Mouse (Mus musculus) liver, embryonic 15.5 days (tissue): ENCODE data around the gene Mplkip. TPM values are rescaled to one million over a fixed set of nuclear protein-coding genes. Genes with fewer than 3 reads are reported as not detected.

Source experiments
- ATAC-seq: fragments of 200-750 bp; cut with Nextera tagmentation; 2 replicates; pipeline ENCODE4 v1.8.0; 2017; ENCODE audit warnings: moderate number of reproducible peaks, mild to moderate bottlenecking, moderate library complexity; ENCODE audit not compliant: insufficient read depth
- H3K27ac ChIP-seq: fragments of 300-500 bp; sonication (generic); replicated peaks from 2 replicates; pipeline ENCODE4 v1.5.1; 2015; ENCODE audit warnings: mild to moderate bottlenecking, inconsistent platforms
- H3K27me3 ChIP-seq: fragments of 300-500 bp; sonication (generic); 2 replicates; pipeline ENCODE4 v1.6.1; 2015; ENCODE audit warnings: mild to moderate bottlenecking, inconsistent platforms
- H3K36me3 ChIP-seq: fragments of 300-500 bp; sonication (generic); replicated peaks from 2 replicates; pipeline ENCODE4 v1.6.1; 2015; ENCODE audit warnings: moderate library complexity, mild to moderate bottlenecking, inconsistent platforms
- H3K4me1 ChIP-seq: fragments of 300-500 bp; sonication (generic); replicated peaks from 2 replicates; pipeline ENCODE4 v1.6.1; 2015; ENCODE audit warnings: inconsistent platforms
- H3K4me2 ChIP-seq: fragments of 300-500 bp; sonication (generic); 2 replicates; pipeline ENCODE4 v1.6.1; 2015; ENCODE audit warnings: moderate library complexity, mild to moderate bottlenecking, inconsistent platforms
- H3K4me3 ChIP-seq: fragments of 300-500 bp; sonication (generic); replicated peaks from 2 replicates; pipeline ENCODE4 v1.5.1; 2015; ENCODE audit warnings: mild to moderate bottlenecking, inconsistent platforms
- H3K9ac ChIP-seq: fragments of 300-500 bp; sonication (generic); 2 replicates; pipeline ENCODE4 v1.6.1; 2015; ENCODE audit warnings: moderate library complexity, mild to moderate bottlenecking, inconsistent platforms
- H3K9me3 ChIP-seq: fragments of 300-500 bp; sonication (generic); replicated peaks from 2 replicates; pipeline ENCODE4 v1.6.1; 2016; ENCODE audit warnings: inconsistent platforms
- WGBS: fragments of 180-500 bp; shearing (Covaris S2); methylation state at CpG from one replicate; pipeline ENCODE4 v1.1.7; 2015; ENCODE audit warnings: mixed read lengths; ENCODE audit not compliant: insufficient replicate concordance; 5-methylcytosine and 5-hydroxymethylcytosine counted together
- microRNA counts: library from miRNA; unstranded; fragments of <30 nt; microRNA quantifications from one replicate; lab custom pipeline; 2016
- microRNA-seq: library from miRNA; unstranded; fragments of <30 nt; microRNA quantifications from one replicate; pipeline ENCODE4, GENCODE M21; 2016
- polyA plus RNA-seq: library from polyadenylated mRNA; unstranded; fragments of >200 nt; fragmentation: Nextera tagmentation; extraction: Ambion mirVana; gene quantifications from 2 replicates; pipeline ENCODE4 v1.2.1, GENCODE M21; 2015

The Mplkip gene
- polyA plus RNA-seq, 1 experiment from 2014 or later = 22.5 TPM

DNA sequence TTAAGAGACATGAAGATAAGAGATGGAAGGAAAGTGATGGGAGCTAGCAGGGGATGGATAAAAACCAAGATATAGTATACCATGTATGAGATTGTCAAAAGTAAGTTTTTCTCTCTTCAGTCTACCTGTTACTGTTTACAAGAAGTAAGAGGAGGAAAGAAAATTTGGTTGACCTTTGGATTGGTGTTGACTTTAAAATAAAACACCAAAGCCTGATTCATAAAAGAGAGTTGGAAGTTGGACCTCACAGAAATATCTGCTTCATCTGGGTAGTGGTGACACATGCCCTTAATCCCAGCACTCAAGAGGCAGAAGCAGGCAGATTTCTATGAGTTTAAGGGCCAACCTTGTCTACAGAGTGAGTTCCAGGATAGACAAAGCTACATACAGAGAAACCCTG is 7.3 kb downstream of the Mplkip start:
- Histone ChIP-seq H3K36me3 (peaks cover 13% of the 10 kb centered on the region; the same call in 1 of the 2 replicates), H3K4me2 (no peak overlapping the region), H3K4me3 (no peak overlapping the region), H3K9ac (no peak overlapping the region), H3K9me3 (no peaks in the 10 kb centered on the region), H3K4me1 (peaks cover 6% of the 10 kb centered on the region), H3K27ac (no peak overlapping the region), H3K27me3 (no peaks in the 10 kb centered on the region)
- ATAC-seq = no peak

DNA sequence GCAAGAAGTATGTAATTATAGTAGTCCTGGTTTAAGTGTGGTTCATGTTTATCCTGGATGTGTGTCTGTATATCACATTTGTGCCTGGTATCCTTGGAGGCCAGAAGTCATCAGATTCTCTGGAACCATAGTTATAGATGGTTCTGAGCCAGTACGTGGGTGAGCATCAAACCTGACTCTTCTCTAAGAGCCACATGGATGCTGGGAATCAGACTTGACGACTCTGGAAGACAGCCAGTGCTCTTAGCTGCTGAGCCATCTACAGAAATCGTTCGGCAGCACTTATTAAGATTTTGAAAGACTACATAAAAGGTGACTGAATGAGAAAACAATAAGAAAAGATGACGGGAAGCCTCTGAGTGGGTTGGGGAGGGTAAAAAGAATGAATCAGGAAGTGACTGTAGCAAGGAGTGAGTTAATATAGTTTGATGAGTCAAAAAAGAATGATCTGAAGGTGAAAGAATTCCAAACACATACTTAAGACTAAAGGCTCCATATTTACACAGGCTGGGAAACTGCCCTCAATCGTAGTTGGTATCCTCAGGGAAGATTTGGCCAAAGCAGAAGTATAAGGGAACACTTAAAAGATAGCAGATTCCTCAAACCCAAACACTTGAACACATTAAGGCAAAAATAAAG is 10.3 kb downstream of the Mplkip start:
- Histone ChIP-seq H3K27ac (no peak overlapping the region), H3K4me1 (peaks cover 7% of the 10 kb centered on the region; the same call in 1 of the 2 replicates), H3K27me3 (no peaks in the 10 kb centered on the region), H3K9ac (no peak overlapping the region), H3K36me3 (peaks cover 9% of the 10 kb centered on the region; the same call in 1 of the 2 replicates), H3K9me3 (no peaks in the 10 kb centered on the region), H3K4me3 (no peak overlapping the region), H3K4me2 (no peak overlapping the region)
- WGBS = 78% methylated on average over 6 of the region's 6 CpGs
- no peak for ATAC-seq

DNA sequence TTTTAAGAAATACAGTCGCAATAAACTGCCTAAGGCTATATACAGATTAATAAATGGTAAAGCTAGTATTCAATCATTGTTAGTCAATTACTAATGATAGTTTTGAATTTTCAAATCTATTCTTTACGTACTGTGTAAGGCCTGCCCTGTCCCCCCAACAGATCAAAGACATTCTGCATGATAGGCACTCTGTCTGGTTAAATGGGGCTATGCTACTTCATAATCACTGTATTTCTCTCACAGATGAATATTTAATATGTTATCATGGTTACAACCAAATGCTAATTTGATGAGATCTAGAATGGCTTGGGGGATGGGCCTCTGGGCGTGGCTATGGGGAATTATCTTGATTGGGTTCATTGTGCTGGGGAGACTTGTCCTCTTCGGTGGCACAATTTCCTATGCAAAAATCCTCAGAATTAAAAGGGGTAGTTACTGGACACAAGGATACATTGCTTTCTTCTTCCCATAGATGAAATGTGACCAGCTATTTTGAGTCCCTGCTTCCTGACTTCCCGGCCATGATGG is 13.9 kb downstream of the Mplkip start:
- Histone ChIP-seq H3K27ac (no peak overlapping the region), H3K27me3 (no peaks in the 10 kb centered on the region), H3K9me3 (no peaks in the 10 kb centered on the region), H3K4me1 (peaks cover 5% of the 10 kb centered on the region; the same call in 1 of the 2 replicates), H3K4me3 (no peak overlapping the region), H3K4me2 (no peak overlapping the region), H3K36me3 (0 out of 2 replicates have a peak, but pooled peaks cover 2% of the 10 kb centered on the region), H3K9ac (no peak overlapping the region)
- no peak for ATAC-seq
- WGBS = 68% methylated on average over 5 of the region's 5 CpGs

DNA sequence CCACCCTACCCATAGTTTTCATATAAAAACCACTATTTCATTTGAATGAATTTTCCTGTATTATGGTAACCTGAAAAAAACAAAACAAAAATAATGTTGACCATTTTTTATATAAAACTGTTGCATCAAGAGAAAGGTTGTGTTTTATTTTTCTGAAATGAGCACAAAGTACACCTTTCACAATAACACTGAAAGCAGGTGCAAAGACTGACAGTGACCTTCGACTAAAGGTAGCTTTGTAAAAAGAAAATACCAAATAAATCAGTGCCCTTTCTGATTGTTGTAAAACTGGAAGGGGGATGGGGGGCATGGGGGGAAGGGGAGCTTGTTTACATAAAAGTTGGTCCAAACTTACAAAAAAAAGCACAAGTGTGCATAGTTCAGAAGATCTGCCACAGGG is 22.4 kb downstream of the Mplkip start:
- H3K9ac ChIP-seq = no peak overlapping the region
- WGBS = 48% methylated on average over 1 of the region's 1 CpGs
- H3K27ac ChIP-seq = no peak overlapping the region

DNA sequence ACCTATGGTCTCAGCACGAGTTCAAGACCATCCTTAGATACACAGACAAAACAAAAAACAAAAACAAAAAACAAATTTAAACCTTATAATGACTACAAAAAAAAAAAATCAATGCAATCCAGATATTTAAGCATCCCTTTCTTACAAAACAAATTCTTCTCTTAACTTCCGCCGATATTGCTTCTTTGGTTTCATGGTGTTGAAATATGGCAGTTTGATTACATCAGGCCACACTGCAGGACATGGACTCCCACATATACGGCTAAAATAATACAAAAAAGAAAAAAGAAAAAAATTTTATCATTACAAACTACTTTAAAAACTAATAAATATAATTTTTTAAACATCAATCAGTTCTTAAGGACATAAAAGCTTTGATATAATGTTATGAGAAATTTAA is 32.9 kb downstream of the Mplkip start:
- no peak overlapping the region for H3K4me2 ChIP-seq
- no peak overlapping the region for H3K9ac ChIP-seq
- no peaks in the 10 kb centered on the region for H3K4me1 ChIP-seq
- H3K36me3 ChIP-seq = peaks cover 18% of the 10 kb centered on the region
- 76% methylated on average over 4 of the region's 4 CpGs for WGBS
- H3K4me3 ChIP-seq = no peak overlapping the region
- ATAC-seq = no peak
- H3K27me3 ChIP-seq = no peaks in the 10 kb centered on the region
- no peak overlapping the region for H3K27ac ChIP-seq
- H3K9me3 ChIP-seq = no peaks in the 10 kb centered on the region

More for the DNA sequence above, 22.4 kb downstream of the Mplkip start:
- no peak for ATAC-seq
- no peaks in the 10 kb centered on the region for H3K4me1 ChIP-seq
- no peaks in the 10 kb centered on the region for H3K27me3 ChIP-seq
- no peak overlapping the region for H3K4me2 ChIP-seq
- peaks cover 35% of the 10 kb centered on the region for H3K36me3 ChIP-seq
- H3K4me3 ChIP-seq = no peak overlapping the region
- H3K9me3 ChIP-seq = no peaks in the 10 kb centered on the region

DNA sequence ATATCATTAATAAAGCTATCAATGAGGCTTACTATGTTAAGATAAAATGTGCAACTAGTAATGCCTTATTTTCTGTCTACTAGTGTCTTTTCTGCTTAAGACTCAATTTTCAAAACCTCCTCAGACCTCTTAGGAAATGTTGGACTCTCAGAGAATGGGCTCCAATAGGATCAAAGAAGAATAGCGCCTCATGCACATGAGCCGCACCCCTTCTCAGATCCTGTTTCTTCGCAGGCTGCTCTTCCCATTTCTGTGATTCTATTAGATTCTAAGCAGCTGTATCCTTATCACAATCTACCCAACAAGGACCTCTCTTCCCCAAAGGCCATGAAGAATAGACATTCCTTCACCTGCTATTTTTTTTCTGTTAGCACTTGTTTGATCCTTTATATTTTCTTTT is 33.8 kb downstream of the Mplkip start:
- WGBS = 73% methylated on average over 3 of the region's 3 CpGs
- Histone ChIP-seq H3K36me3 (peaks cover 18% of the 10 kb centered on the region), H3K27me3 (no peaks in the 10 kb centered on the region), H3K4me2 (no peak overlapping the region), H3K4me3 (no peak overlapping the region), H3K4me1 (no peaks in the 10 kb centered on the region), H3K9me3 (no peaks in the 10 kb centered on the region), H3K9ac (no peak overlapping the region), H3K27ac (no peak overlapping the region)
- no peak for ATAC-seq

MicroRNAs within 50 kb of the gene (microRNA counts, 519-probe panel; counts per million panel counts)
- not detected for microRNA mmu-miR-466i (lab: Ali Mortazavi, UCI)

Small RNA genes within 50 kb of the gene (microRNA-seq; reads per million reads assigned to microRNA genes)
- gene Mir466i = not detected

Other genes starting within 250 kb of the Mplkip start
- gene Sugct, start 361 bp downstream of the Mplkip start, polyA plus RNA-seq = 4.7 and 5.2 TPM in 2 replicates
- 6.1 and 6.8 TPM in 2 replicates for gene Cdk13, start 109.9 kb downstream of the Mplkip start, polyA plus RNA-seq
- gene Rala, start 249.0 kb downstream of the Mplkip start, polyA plus RNA-seq = 18.2 TPM in 2 replicates